In genomic region chr16:48719679-48720078, GRCm38 (mm10) we compare ENCODE assay signal across 29 mouse cellular contexts. TPM values are rescaled to one million over a fixed set of nuclear protein-coding genes. Genes with fewer than 3 reads are reported as not detected.
DNase-seq lines count a peak whose midpoint lies in the region; ATAC-seq and TF ChIP-seq lines count a peak whose summit lies in the region.
"Had no signal": no experiment of that assay in that cellular context is flagged by ENCODE, and none has a peak within 500 bp of the region (broad histone marks: within the 10 kb centered on the region; RNA-seq: fewer than 3 reads in every experiment).

No protein-coding gene starts in this region.

- in situ Hi-C loops in CH12.LX (cut with MboI; ENCODE audit: low pct_ligation_motif_present, low pct_unique_long_range_greater_than_20kb, low sequenced_read_pairs), result no loop called here

- no peaks in the 10 kb centered on the region for H3K79me2 ChIP-seq in CH12.LX (replicated peaks; ENCODE audit: control insufficient read depth, extremely low read depth, insufficient read depth, poor library complexity, severe bottlenecking)

- no peak overlapping the region for H3K4me2 ChIP-seq in kidney, postnatal 0 days (ENCODE audit: low read length)
- no peak overlapping the region for H3K4me2 ChIP-seq in lung, embryonic 16.5 days (ENCODE audit: low read depth, low read length)
- H3K4me2 ChIP-seq in CH12.LX (ENCODE audit: insufficient read depth, low read depth, poor library complexity, severe bottlenecking), result peak overlapping the region; percentile 38; the same call in 1 of the 2 replicates
- H3K4me2 ChIP-seq: embryonic facial prominence, embryonic 12.5 days; embryonic facial prominence, embryonic 15.5 days; heart, embryonic 12.5 days; heart, embryonic 15.5 days; hindbrain, embryonic 12.5 days; hindbrain, embryonic 15.5 days had no signal

- no peak for TF ChIP-seq POLR2A in CH12.LX (IDR thresholded peaks at IDR 0.05; ENCODE audit: low read depth, low read length)

- WGBS in kidney, postnatal 0 days, result 49% methylated on average over 3 of the region's 3 CpGs
- 50% methylated on average over 3 of the region's 3 CpGs for WGBS in lung, embryonic 16.5 days

- DNase-seq in kidney, postnatal 0 days (ENCODE audit: low spot score), result peak; percentile 56
- no peak for DNase-seq in kidney, postnatal 14 days
- DNase-seq in lung, adult 18-20 months, result no peak
- DNase-seq in 3T3-L1 (ENCODE audit: low read depth, low spot score), result peak; percentile 35
- no peak for DNase-seq in CH12.LX (ENCODE audit: extremely low read depth)
- no peak for DNase-seq in layer of hippocampus, adult 9-11 months
- DNase-seq: adrenal gland, adult 2 months; adrenal gland, postnatal 14 days; cerebellum, adult 11 months; cerebellum, adult 2 months; cerebellum, postnatal 10 days; cerebellum, postnatal 36 days; forebrain, postnatal 0 days; gastrocnemius, postnatal 25 days; heart, adult 18-20 months had no signal

- H3K27ac ChIP-seq in kidney, postnatal 0 days, result no peak overlapping the region
- no peak overlapping the region for H3K27ac ChIP-seq in lung, embryonic 16.5 days (ENCODE audit: low read length)
- no peak overlapping the region for H3K27ac ChIP-seq in CH12.LX (ENCODE audit: insufficient read depth, low read depth)
- H3K27ac ChIP-seq: embryonic facial prominence, embryonic 12.5 days; embryonic facial prominence, embryonic 15.5 days; heart, embryonic 15.5 days; hindbrain, embryonic 12.5 days; hindbrain, embryonic 15.5 days had no signal

- dilution Hi-C loops in CH12.LX (cut with MboI; ENCODE audit: extremely low pct_ligation_motif_present, extremely low pct_unique_long_range_greater_than_20kb, low sequenced_read_pairs), result no loop called here

- H3K4me3 ChIP-seq in kidney, postnatal 0 days (replicated peaks; ENCODE audit: low read depth, low read length), result no peak overlapping the region
- no peak overlapping the region for H3K4me3 ChIP-seq in lung, embryonic 16.5 days (ENCODE audit: low read length)
- no peak overlapping the region for H3K4me3 ChIP-seq in CH12.LX (replicated peaks in 1 of 3; ENCODE audit: low read depth in 2 of 3, low read length in 2 of 3, poor library complexity in 1 of 3)
- H3K4me3 ChIP-seq: embryonic facial prominence, embryonic 12.5 days; embryonic facial prominence, embryonic 15.5 days; heart, embryonic 12.5 days; heart, embryonic 15.5 days; hindbrain, embryonic 12.5 days; hindbrain, embryonic 15.5 days had no signal

- no peak for TF ChIP-seq EP300 in CH12.LX (IDR thresholded peaks at IDR 0.05; ENCODE audit: low read length)

- H3K9me3 ChIP-seq in kidney, postnatal 0 days (replicated peaks; ENCODE audit: low read length), result no peaks in the 10 kb centered on the region
- no peaks in the 10 kb centered on the region for H3K9me3 ChIP-seq in lung, embryonic 16.5 days (ENCODE audit: control insufficient read depth, low read length)
- H3K9me3 ChIP-seq in CH12.LX (replicated peaks; ENCODE audit: low read length), result peaks cover 27% of the 10 kb centered on the region
- H3K9me3 ChIP-seq: embryonic facial prominence, embryonic 12.5 days; embryonic facial prominence, embryonic 15.5 days; G1E; heart, embryonic 12.5 days; heart, embryonic 15.5 days; hindbrain, embryonic 12.5 days; hindbrain, embryonic 15.5 days had no signal

- H3K4me1 ChIP-seq in kidney, postnatal 0 days (replicated peaks; ENCODE audit: insufficient read depth, low read length), result no peaks in the 10 kb centered on the region
- H3K4me1 ChIP-seq in lung, embryonic 16.5 days (replicated peaks; ENCODE audit: control insufficient read depth, insufficient read depth, low read length), result no peaks in the 10 kb centered on the region
- no peaks in the 10 kb centered on the region for H3K4me1 ChIP-seq in CH12.LX (ENCODE audit: control insufficient read depth in 1 of 2, insufficient read depth in 2 of 2)
- H3K4me1 ChIP-seq: embryonic facial prominence, embryonic 12.5 days; embryonic facial prominence, embryonic 15.5 days; heart, embryonic 15.5 days; hindbrain, embryonic 12.5 days; hindbrain, embryonic 15.5 days had no signal

- no peak overlapping the region for H3K9ac ChIP-seq in kidney, postnatal 0 days (ENCODE audit: low read depth, low read length)
- no peak overlapping the region for H3K9ac ChIP-seq in lung, embryonic 16.5 days (ENCODE audit: low read length)
- H3K9ac ChIP-seq in CH12.LX (ENCODE audit: insufficient read depth, low read depth), result no peak overlapping the region
- H3K9ac ChIP-seq: embryonic facial prominence, embryonic 12.5 days; embryonic facial prominence, embryonic 15.5 days; forebrain, postnatal 0 days; heart, embryonic 12.5 days; heart, embryonic 15.5 days; hindbrain, embryonic 12.5 days; hindbrain, embryonic 15.5 days had no signal

- no peaks in the 10 kb centered on the region for H3K27me3 ChIP-seq in kidney, postnatal 0 days (ENCODE audit: insufficient read depth, low read length)
- H3K27me3 ChIP-seq in lung, embryonic 16.5 days (ENCODE audit: control insufficient read depth, insufficient read depth, low read depth, low read length), result no peaks in the 10 kb centered on the region
- H3K27me3 ChIP-seq in CH12.LX (replicated peaks), result no peaks in the 10 kb centered on the region
- H3K27me3 ChIP-seq: embryonic facial prominence, embryonic 12.5 days; embryonic facial prominence, embryonic 15.5 days; heart, embryonic 12.5 days; heart, embryonic 15.5 days; hindbrain, embryonic 12.5 days; hindbrain, embryonic 15.5 days; Patski had no signal

- no peak for TF ChIP-seq RAD21 in CH12.LX (IDR thresholded peaks at IDR 0.05; ENCODE audit: low read depth, low read length)

- H3K36me3 ChIP-seq in kidney, postnatal 0 days (ENCODE audit: insufficient read depth, low read length), result no peaks in the 10 kb centered on the region
- H3K36me3 ChIP-seq in lung, embryonic 16.5 days (ENCODE audit: control insufficient read depth, insufficient read depth, low read length), result no peaks in the 10 kb centered on the region
- no peaks in the 10 kb centered on the region for H3K36me3 ChIP-seq in CH12.LX (replicated peaks in 1 of 2; ENCODE audit: control insufficient read depth in 1 of 2, insufficient read depth in 1 of 2, low read length in 1 of 2)
- H3K36me3 ChIP-seq: embryonic facial prominence, embryonic 12.5 days; embryonic facial prominence, embryonic 15.5 days; G1E; heart, embryonic 12.5 days; heart, embryonic 15.5 days; hindbrain, embryonic 12.5 days; hindbrain, embryonic 15.5 days had no signal

- no peak for TF ChIP-seq CTCF in kidney, postnatal 0 days (IDR thresholded peaks at IDR 0.05; ENCODE audit: low read depth)
- no peak for TF ChIP-seq CTCF in CH12.LX (conservative IDR thresholded peaks at IDR 0.05 in 1 of 2, IDR thresholded peaks at IDR 0.05 in 1 of 2; ENCODE audit: low read depth in 2 of 2, low read length in 2 of 2)

- no peak for ATAC-seq in kidney, postnatal 0 days (replicated peaks; ENCODE audit: low FRiP score, low read depth)
- peak; percentile 59; the same call in 1 of the 2 replicates for ATAC-seq in lung, embryonic 16.5 days (ENCODE audit: low read depth)
- ATAC-seq: Patski had no signal

TF ChIP-seq in CH12.LX, 34 proteins besides CTCF, POLR2A, EP300 and RAD21:
- TF ChIP-seq SMC3 (IDR thresholded peaks at IDR 0.05; ENCODE audit: low read depth, low read length), result no peak
- no peak for TF ChIP-seq USF2 (conservative IDR thresholded peaks at IDR 0.05; ENCODE audit: low read depth, low read length)
- no peak for TF ChIP-seq NRF1 (IDR thresholded peaks at IDR 0.05; ENCODE audit: low read depth, low read length)
- TF ChIP-seq MAZ (IDR thresholded peaks at IDR 0.05; ENCODE audit: low read depth, low read length), result no peak
- no peak for TF ChIP-seq PAX5 (IDR thresholded peaks at IDR 0.05; ENCODE audit: low read length)
- no peak for TF ChIP-seq UBTF (IDR thresholded peaks at IDR 0.05; ENCODE audit: low read depth, low read length)
- TF ChIP-seq JUND (conservative IDR thresholded peaks at IDR 0.05; ENCODE audit: low read depth, low read length), result no peak
- no peak for TF ChIP-seq ZC3H11A (IDR thresholded peaks at IDR 0.05; ENCODE audit: low read depth, low read length)
- no peak for TF ChIP-seq RCOR1 (conservative IDR thresholded peaks at IDR 0.05; ENCODE audit: low read depth, low read length)
- no peak for TF ChIP-seq ELF1 (IDR thresholded peaks at IDR 0.05; ENCODE audit: low read depth, low read length)
- TF ChIP-seq ZKSCAN1 (IDR thresholded peaks at IDR 0.05; ENCODE audit: borderline replicate concordance, low read depth, low read length), result no peak
- TF ChIP-seq JUN (IDR thresholded peaks at IDR 0.05; ENCODE audit: insufficient read depth, low read depth, low read length), result no peak
- TF ChIP-seq MEF2A (IDR thresholded peaks at IDR 0.05; ENCODE audit: borderline replicate concordance, low read depth, low read length), result no peak
- TF ChIP-seq E2F4 (IDR thresholded peaks at IDR 0.05; ENCODE audit: insufficient replicate concordance, low read depth, low read length), result no peak
- no peak for TF ChIP-seq CHD2 (IDR thresholded peaks at IDR 0.05; ENCODE audit: low read length)
- no peak for TF ChIP-seq MAX (IDR thresholded peaks at IDR 0.05; ENCODE audit: low read length)
- no peak for TF ChIP-seq CHD1 (IDR thresholded peaks at IDR 0.05; ENCODE audit: low read depth, low read length)
- no peak for TF ChIP-seq HCFC1 (IDR thresholded peaks at IDR 0.05; ENCODE audit: low read depth, low read length)

RNA-seq across cellular contexts. Expression of gene Trat1, which starts 52.1 kb away (rescaled TPM):
- not detected in 2 replicates for polyA plus RNA-seq in kidney, postnatal 0 days (2015; fragmentation: Nextera tagmentation; extraction: Ambion mirVana)
- 0.65 and 1.6 TPM in 2 replicates for polyA plus RNA-seq in lung, embryonic 16.5 days (2015; fragmentation: Nextera tagmentation; extraction: Ambion mirVana)
- total RNA-seq in CH12.LX (2012; rRNA removed), result not detected in 2 replicates
- not detected in 2 replicates for total RNA-seq in CH12.LX (2014; rRNA removed)
- not detected in 2 replicates for polyA plus RNA-seq in CH12.LX (2012; ENCODE audit: insufficient read length, low read depth)
- total RNA-seq: adrenal gland, adult 2 months; adrenal gland, postnatal 14 days; adrenal gland, postnatal 4 days; gastrocnemius, adult 8-10 months; gastrocnemius, postnatal 25 days had no signal
- polyA plus RNA-seq: adrenal gland, adult 2 months; embryonic facial prominence, embryonic 12.5 days; embryonic facial prominence, embryonic 15.5 days; forebrain, embryonic 11.5 days; forebrain, embryonic 14.5 days; forebrain, postnatal 0 days; G1E; heart, embryonic 12.5 days; hindbrain, embryonic 12.5 days; intestine, embryonic 14.5 days; Patski had no signal

Comparison
In these comparisons a context has a peak if more than half of its experiments do, and no peak if none do; other contexts are left out.
1. DNase-seq: peak in kidney, postnatal 0 days (single experiment) and 3T3-L1 (single experiment); none in kidney, postnatal 14 days (single experiment), lung, adult 18-20 months (0 of 2), CH12.LX (single experiment) and layer of hippocampus, adult 9-11 months (single experiment).